Mouse (Mus musculus) Muller cell, postnatal 12 days (primary cell): ENCODE data around the gene Gm45837.
"Not testable (repeated sequence)": the region's sequence is repeated elsewhere in the genome, so short reads cannot be mapped to it uniquely, and the experiment has no call there.

Experiments
- DNase-seq: peaks from one replicate; pipeline ENCODE4 v3.0.0-alpha.2; 2015; ENCODE audit errors: inconsistent ontology term

Gene Gm45837

DNA sequence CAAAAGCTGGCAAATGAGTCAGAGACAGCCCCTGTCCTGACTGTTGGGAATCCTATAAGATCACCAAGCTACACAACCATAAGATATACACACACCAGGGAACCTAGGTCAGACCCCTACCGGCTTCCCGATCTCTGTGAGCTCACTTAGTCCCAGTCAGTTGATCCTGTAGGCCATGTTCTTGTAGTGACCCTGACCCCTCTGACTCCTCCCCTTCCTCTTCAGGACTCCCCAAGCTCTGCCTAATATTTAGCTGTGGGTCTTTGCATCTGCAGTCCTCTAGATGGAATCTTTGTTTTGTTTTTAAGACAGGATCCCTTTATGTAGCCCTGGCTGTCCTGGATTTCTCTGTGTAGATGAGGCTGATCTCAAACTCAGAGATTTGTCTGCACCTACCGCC lies 138.6 kb downstream of the Gm45837 start:
- no peak for DNase-seq

DNA sequence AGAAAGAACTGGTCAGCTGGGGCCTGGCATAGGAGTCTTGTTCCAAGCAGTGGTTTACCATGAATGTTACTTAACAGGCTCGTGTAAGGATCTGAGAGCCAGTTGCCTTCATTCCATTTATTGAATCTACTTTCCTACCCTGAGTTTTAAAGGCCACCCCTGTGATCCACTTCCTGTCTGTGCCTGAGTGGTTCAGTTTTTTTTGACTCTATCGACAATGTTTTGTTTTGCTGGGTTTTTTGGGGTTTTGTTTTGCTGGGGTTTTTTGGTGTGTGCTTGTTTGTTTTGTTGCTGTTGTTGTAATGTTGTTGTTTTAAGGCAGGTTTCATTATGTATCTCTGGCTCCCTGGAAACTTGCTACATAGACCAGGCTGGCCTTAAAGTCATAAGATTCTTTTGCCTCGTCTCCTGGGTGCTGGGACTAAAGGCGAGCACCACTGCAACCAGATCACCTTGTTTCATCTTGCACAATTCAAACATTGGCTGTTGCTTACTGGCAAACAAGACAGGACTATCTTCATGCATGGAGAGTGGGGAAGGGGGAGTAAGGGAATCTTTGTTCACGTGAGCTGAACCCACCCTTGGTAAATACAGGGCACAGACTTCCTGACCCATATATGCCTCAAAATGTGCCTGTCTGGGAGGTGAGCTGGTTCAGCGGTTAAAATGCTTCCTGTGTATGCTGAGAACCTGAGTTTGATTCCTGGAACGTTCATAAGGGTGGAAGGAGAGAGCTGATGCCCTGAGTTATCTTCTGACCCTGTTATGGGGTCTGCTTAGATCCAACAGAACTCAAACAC lies 140.2 kb downstream of the Gm45837 start:
- no peak for DNase-seq

GRCm38 (mm10) chr7:101551530-101551929 lies 140.8 kb downstream of the Gm45837 start:
- DNase-seq: no peak

DNA sequence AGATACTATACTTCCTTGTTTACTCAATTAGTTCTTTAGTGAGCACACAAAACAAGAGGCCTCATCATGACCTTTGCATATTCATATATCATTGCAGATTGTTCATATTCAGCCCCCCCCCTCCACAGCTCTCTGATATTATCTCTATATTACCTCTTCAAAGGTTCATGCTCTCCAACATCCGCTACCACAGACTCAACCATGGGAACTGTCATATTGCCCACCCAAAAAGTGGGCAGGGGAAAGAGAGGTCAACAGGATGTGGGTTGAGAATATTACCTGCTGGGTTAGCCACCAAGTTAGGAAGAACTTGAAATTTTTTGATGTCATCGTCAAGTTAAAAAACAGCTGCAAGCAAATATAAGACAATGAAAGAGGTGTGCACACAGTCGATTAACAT lies 144.8 kb downstream of the Gm45837 start:
- DNase-seq: not testable (repeated sequence)

DNA sequence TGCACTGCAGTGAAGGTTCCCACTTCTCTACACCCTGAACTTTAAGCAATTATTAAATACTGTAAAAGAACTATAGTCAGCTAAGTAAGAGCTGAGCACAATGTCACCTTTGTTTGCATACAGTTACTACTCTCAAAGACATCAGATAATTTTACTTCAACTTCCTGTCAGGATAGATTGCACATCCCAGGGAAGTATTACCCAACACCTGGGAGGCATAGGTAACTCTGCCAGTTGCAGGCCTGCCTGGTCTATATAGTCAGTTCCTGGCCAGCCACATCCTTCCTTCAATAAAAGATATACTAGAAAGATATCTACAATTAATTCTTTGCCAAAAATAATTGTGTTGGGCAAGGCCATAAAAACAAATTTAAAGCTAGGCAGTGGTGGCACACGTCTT lies 146.7 kb downstream of the Gm45837 start:
- DNase-seq: no peak

- not testable (repeated sequence) for DNase-seq
Observed at GRCm38 (mm10) chr7:101559393-101559792, 148.7 kb downstream of the Gm45837 start.
